Mouse (Mus musculus) testis, adult 2 months (tissue): ENCODE data around the gene Rnase9. TPM values are rescaled to one million over a fixed set of nuclear protein-coding genes. Genes with fewer than 3 reads are reported as not detected.
"Not testable (repeated sequence)": the region's sequence is repeated elsewhere in the genome, so short reads cannot be mapped to it uniquely, and the experiment has no call there.

ENCODE experiments used
- H3K27ac ChIP-seq: fragments of 200-500 bp; 2 replicates; pipeline ENCODE4 v1.5.1; 2012; ENCODE audit warnings: low read depth, low read length; ENCODE audit not compliant: control insufficient read depth, insufficient read depth
- H3K27me3 ChIP-seq: fragments of 200-500 bp; 2 replicates; pipeline ENCODE4 v1.6.1; 2012; ENCODE audit warnings: mild to moderate bottlenecking, low read length, moderate library complexity; ENCODE audit not compliant: control insufficient read depth, insufficient read depth
- H3K36me3 ChIP-seq: fragments of 200-500 bp; 2 replicates; pipeline ENCODE4 v1.6.1; 2012; ENCODE audit warnings: mild to moderate bottlenecking, low read length; ENCODE audit not compliant: control insufficient read depth, insufficient read depth
- H3K4me1 ChIP-seq: fragments of 200-500 bp; 2 replicates; pipeline ENCODE4 v1.6.1; 2012; ENCODE audit warnings: low read length; ENCODE audit not compliant: control insufficient read depth, insufficient read depth
- H3K4me3 ChIP-seq: fragments of 200-500 bp; 2 replicates; pipeline ENCODE4 v1.5.1; 2012; ENCODE audit warnings: low read depth, mild to moderate bottlenecking, low read length, moderate library complexity, mixed read lengths; ENCODE audit not compliant: control insufficient read depth
- CTCF ChIP-seq: fragments of 200-500 bp; IDR thresholded peaks from 2 replicates; pipeline ENCODE4 v1.5.1; 2012; ENCODE audit warnings: low read depth, mild to moderate bottlenecking, inconsistent platforms, low read length, moderate library complexity; ENCODE audit not compliant: control insufficient read depth, insufficient read depth, insufficient replicate concordance
- POLR2A ChIP-seq: fragments of 200-500 bp; IDR thresholded peaks from 2 replicates; pipeline ENCODE4 v1.6.1; 2012; ENCODE audit warnings: low read depth, mild to moderate bottlenecking, inconsistent platforms, low read length, moderate library complexity; ENCODE audit not compliant: control insufficient read depth
- polyA plus RNA-seq: library from polyadenylated mRNA; depleted of rRNA; stranded (reverse); fragments of >200 nt; gene quantifications from 2 replicates; pipeline ENCODE4 v1.2.3, GENCODE M21; 2012

The Rnase9 gene
- polyA plus RNA-seq, 1 experiment: not detected

GRCm38 (mm10) chr14:51017256-51017655 is 24.4 kb downstream of the Rnase9 start:
- H3K27me3 ChIP-seq: no peaks in the 10 kb centered on the region
- no peak overlapping the region for H3K4me3 ChIP-seq
- H3K36me3 ChIP-seq: no peaks in the 10 kb centered on the region
- TF ChIP-seq CTCF: no peak
- no peak for TF ChIP-seq POLR2A
- H3K27ac ChIP-seq: no peak overlapping the region
- no peaks in the 10 kb centered on the region for H3K4me1 ChIP-seq

DNA sequence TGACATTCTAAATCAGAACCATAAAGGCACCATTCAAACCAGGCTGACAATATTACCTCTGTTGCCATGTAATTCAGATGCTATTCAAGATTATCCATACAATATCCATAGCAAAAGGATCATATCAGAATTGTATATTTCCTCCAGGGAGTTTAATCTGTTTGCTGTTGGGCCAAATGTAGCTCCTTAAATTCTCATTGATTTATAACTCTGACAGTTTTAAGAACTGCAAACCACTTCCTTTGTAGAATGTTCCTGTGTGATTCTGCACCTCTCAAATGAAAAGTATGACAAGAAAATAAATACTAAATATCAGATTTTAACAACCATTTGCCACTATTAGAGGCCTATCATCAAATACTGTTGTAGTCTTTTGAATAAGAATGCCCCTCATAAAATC is 25.9 kb downstream of the Rnase9 start:
- Histone ChIP-seq H3K4me3 (no peak overlapping the region), H3K27me3 (no peaks in the 10 kb centered on the region), H3K27ac (no peak overlapping the region), H3K36me3 (no peaks in the 10 kb centered on the region), H3K4me1 (no peaks in the 10 kb centered on the region)
- TF ChIP-seq POLR2A: no peak
- no peak for TF ChIP-seq CTCF

- H3K4me1 ChIP-seq, H3K36me3 ChIP-seq, H3K4me3 ChIP-seq, H3K27ac ChIP-seq, H3K27me3 ChIP-seq: not testable (repeated sequence)
Measured at GRCm38 (mm10) chr14:51014724-51015123, 26.9 kb downstream of the Rnase9 start.

GRCm38 (mm10) chr14:51009572-51009971 is 32.1 kb downstream of the Rnase9 start:
- H3K27ac ChIP-seq: no peak overlapping the region
- H3K4me3 ChIP-seq: no peak overlapping the region
- no peak for TF ChIP-seq POLR2A
- no peak for TF ChIP-seq CTCF
- H3K4me1 ChIP-seq: peaks cover 11% of the 10 kb centered on the region
- no peaks in the 10 kb centered on the region for H3K27me3 ChIP-seq
- no peaks in the 10 kb centered on the region for H3K36me3 ChIP-seq

DNA sequence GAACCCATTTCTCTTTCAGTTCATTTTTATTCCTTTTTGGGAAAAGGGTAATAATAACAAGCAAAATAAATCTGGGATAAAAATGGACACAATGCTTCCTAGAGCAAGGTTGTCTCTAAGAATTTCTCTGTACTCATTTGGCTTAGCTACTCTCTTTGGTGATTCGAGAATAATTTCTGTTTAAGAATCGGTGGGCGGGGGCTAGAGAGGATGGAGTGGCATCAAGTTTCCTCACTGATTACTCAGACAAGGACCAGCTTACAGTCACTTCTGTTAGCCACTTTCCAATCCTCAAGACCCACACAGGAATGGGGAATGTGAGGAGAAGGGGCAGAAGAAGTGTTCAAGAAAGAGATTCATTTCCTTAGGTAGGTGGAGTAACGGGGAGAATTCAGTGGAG is 32.9 kb downstream of the Rnase9 start:
- Histone ChIP-seq H3K4me3 (no peak overlapping the region), H3K27ac (no peak overlapping the region), H3K36me3 (no peaks in the 10 kb centered on the region), H3K27me3 (no peaks in the 10 kb centered on the region), H3K4me1 (peaks cover 11% of the 10 kb centered on the region)
- TF ChIP-seq CTCF: no peak
- no peak for TF ChIP-seq POLR2A

DNA sequence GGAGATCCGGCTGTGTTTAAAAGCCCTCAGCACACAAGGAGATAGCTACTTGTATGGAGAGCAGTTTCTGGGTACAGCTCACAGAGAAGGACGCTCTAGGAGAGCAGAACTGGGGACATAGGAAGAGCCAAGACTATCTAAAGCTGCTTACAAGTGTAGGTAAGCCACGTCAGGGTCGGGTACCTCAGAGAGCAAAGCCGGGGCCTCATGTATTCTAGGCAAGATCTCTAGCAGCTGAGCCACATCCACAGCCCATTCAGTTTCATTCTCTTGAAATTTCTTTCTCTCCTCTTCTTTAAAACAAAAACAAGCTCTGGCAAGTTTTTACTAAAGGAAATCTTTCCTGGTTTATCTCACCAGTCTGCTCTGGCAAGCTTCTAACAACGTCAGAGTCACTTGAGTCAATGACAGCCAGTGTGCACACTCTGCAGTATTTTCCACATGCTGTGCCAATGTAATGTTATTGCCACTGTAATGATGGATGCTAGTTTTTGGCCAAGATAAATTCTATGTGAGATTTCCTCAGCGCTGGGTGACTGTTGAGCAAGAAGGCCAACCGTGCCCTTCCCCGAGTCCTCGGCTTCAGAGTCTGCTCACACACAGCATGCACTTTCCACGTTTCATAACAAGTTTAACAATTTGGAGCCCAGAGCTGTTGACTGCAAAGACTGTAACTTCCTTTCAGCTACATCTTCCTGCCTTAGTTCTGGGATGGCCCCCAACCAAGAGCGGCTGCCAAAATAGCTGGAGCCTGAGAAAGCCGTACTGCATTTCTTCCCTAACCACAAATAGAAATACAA is 33.6 kb downstream of the Rnase9 start:
- no peak for TF ChIP-seq POLR2A
- TF ChIP-seq CTCF: no peak

GRCm38 (mm10) chr14:51007152-51007801 is 34.4 kb downstream of the Rnase9 start, which contains the start of gene Rnase10:
Gene Rnase10 (plus strand): TSS chr14:51007751.
- Histone ChIP-seq H3K36me3 (no peaks in the 10 kb centered on the region), H3K4me3 (peak within 1 kb of the TSS; percentile 53), H3K4me1 (peaks cover 11% of the 10 kb centered on the region), H3K27ac (peak within 1 kb of the TSS; percentile 66), H3K27me3 (no peaks in the 10 kb centered on the region)
- no peak for TF ChIP-seq POLR2A
- TF ChIP-seq CTCF: no peak

More for the DNA sequence above, 33.6 kb downstream of the Rnase9 start:
- no peaks in the 10 kb centered on the region for H3K27me3 ChIP-seq
- peak overlapping the region; percentile 53 for H3K4me3 ChIP-seq
- peaks cover 11% of the 10 kb centered on the region for H3K4me1 ChIP-seq
- no peaks in the 10 kb centered on the region for H3K36me3 ChIP-seq
- peak overlapping the region; percentile 66 for H3K27ac ChIP-seq
